Mouse (Mus musculus) kidney, postnatal 0 days (tissue): ENCODE data around the gene Hcar2. TPM values are rescaled to one million over a fixed set of nuclear protein-coding genes. Genes with fewer than 3 reads are reported as not detected.
A peak's percentile ranks its signal among the peaks of the same experiment; 100 is the strongest.

Source experiments
- ATAC-seq: fragments of 200-750 bp; cut with Nextera tagmentation; replicated peaks from 2 replicates; pipeline ENCODE4 v1.8.0; 2017; ENCODE audit warnings: low read depth, moderate number of reproducible peaks, moderate TSS enrichment, moderate library complexity; ENCODE audit not compliant: low FRiP score
- DNase-seq: peaks from one replicate; pipeline ENCODE4 v3.0.0-alpha.2; 2016; ENCODE audit warnings: low spot score
- H3K27ac ChIP-seq: fragments of 300-500 bp; sonication (generic); 2 replicates; pipeline ENCODE4 v1.5.1; 2014; ENCODE audit warnings: mild to moderate bottlenecking
- H3K27me3 ChIP-seq: fragments of 300-500 bp; sonication (generic); 2 replicates; pipeline ENCODE4 v1.6.1; 2014; ENCODE audit warnings: low read length, mixed read lengths; ENCODE audit not compliant: insufficient read depth
- H3K36me3 ChIP-seq: fragments of 300-500 bp; sonication (generic); 2 replicates; pipeline ENCODE4 v1.6.1; 2014; ENCODE audit warnings: low read length, mixed read lengths; ENCODE audit not compliant: insufficient read depth
- H3K4me1 ChIP-seq: fragments of 300-500 bp; sonication (generic); replicated peaks from 2 replicates; pipeline ENCODE4 v1.6.1; 2014; ENCODE audit warnings: antibody characterized with exemption, low read length, mixed read lengths; ENCODE audit not compliant: insufficient read depth
- H3K4me2 ChIP-seq: fragments of 300-500 bp; sonication (generic); 2 replicates; pipeline ENCODE4 v1.6.1; 2014; ENCODE audit warnings: mild to moderate bottlenecking, low read length, moderate library complexity, mixed read lengths
- H3K4me3 ChIP-seq: fragments of 300-500 bp; sonication (generic); replicated peaks from 2 replicates; pipeline ENCODE4 v1.5.1; 2014; ENCODE audit warnings: low read depth, low read length
- H3K9ac ChIP-seq: fragments of 300-500 bp; sonication (generic); 2 replicates; pipeline ENCODE4 v1.6.1; 2014; ENCODE audit warnings: low read depth, low read length
- H3K9me3 ChIP-seq: fragments of 300-500 bp; sonication (generic); replicated peaks from 2 replicates; pipeline ENCODE4 v1.6.1; 2016; ENCODE audit warnings: low read length, inconsistent platforms, mixed read lengths
- CTCF ChIP-seq: IDR thresholded peaks from 2 replicates; pipeline ENCODE4 v1.5.1; 2016; ENCODE audit warnings: antibody characterized with exemption, low read depth, mild to moderate bottlenecking, moderate library complexity
- WGBS: fragments of 180-500 bp; shearing (Covaris S2); extraction: QIAGEN DNeasy Blood & Tissue Kit; methylation state at CpG from one replicate; pipeline ENCODE4 v1.1.7; 2014; 5-methylcytosine and 5-hydroxymethylcytosine counted together
- polyA plus RNA-seq: library from polyadenylated mRNA; unstranded; fragments of >200 nt; fragmentation: Nextera tagmentation; extraction: Ambion mirVana; gene quantifications from 2 replicates; pipeline ENCODE4 v1.2.1, GENCODE M21; 2015

The Hcar2 gene
- 0.15 TPM in 1 of 2 replicates, not detected in the other for polyA plus RNA-seq

DNA sequence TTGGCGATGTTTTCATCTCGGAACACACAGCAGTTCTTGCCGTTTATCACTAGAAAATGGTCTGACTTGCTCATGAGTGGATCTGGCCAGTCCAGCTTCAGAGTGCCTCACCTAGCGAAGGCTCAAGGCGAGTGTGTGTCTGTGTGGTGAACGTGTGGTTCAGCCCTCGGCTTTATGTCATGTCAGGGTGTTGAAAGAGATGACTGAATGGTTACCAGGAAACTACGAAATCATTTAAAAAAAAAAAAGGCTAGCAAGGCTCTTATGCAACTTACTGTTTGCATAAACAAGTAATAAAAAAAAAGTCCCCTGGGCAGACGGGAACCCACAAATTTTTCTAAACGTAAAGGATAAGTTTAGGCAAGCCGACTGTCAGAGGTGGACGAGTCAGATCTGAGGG, at the start of gene Hcar2:
TSS of gene Hcar2 (minus strand) at position 135 of the 400 bp plus-strand sequence.
- no peak for DNase-seq
- H3K36me3 ChIP-seq: no peaks in the 10 kb centered on the region
- no peaks in the 10 kb centered on the region for H3K4me1 ChIP-seq
- no peak for ATAC-seq
- TF ChIP-seq CTCF: no peak
- H3K9me3 ChIP-seq: no peaks in the 10 kb centered on the region
- H3K27me3 ChIP-seq: no peaks in the 10 kb centered on the region
- no peak within 1 kb of the TSS for H3K27ac ChIP-seq
- no peak within 1 kb of the TSS for H3K4me3 ChIP-seq
- 75% methylated on average over 12 of the region's 12 CpGs for WGBS
- no peak within 1 kb of the TSS for H3K4me2 ChIP-seq
- H3K9ac ChIP-seq: no peak within 1 kb of the TSS

DNA sequence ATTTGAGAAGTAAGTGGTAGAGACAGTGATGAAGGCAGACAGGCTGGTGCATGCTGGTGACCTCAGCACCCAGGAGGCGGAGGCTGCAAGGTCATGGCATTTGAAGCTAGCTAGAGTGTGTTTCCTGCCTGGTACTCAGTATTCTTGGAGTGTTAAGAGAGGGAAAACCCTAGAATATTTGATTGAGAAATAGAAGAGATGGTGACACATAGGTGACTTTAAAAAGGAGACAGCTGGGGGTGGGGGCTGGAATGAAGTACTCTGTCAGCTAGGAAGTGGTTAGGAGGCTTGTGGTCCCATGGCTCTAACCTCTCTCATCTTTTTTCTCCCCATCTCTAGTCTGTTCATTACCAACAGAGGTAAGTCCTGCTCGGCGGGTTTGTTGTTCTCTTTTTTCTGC, 49.6 kb upstream of the Hcar2 start:
- Histone ChIP-seq H3K27ac (no peak overlapping the region), H3K36me3 (peaks cover 34% of the 10 kb centered on the region), H3K4me1 (no peaks in the 10 kb centered on the region), H3K4me2 (no peak overlapping the region), H3K27me3 (no peaks in the 10 kb centered on the region), H3K9ac (no peak overlapping the region), H3K4me3 (no peak overlapping the region), H3K9me3 (no peaks in the 10 kb centered on the region)
- ATAC-seq (no peak), DNase-seq (no peak)
- TF ChIP-seq CTCF: no peak
- 95% methylated on average over 3 of the region's 3 CpGs for WGBS

- 3% methylated on average over 10 of the region's 10 CpGs for WGBS
- peaks cover 10% of the 10 kb centered on the region; the same call in 1 of the 2 replicates for H3K36me3 ChIP-seq
- H3K4me3 ChIP-seq: peak overlapping the region; percentile 91
- H3K27ac ChIP-seq: peak overlapping the region; percentile 85
- peak overlapping the region; percentile 83 for H3K4me2 ChIP-seq
- H3K4me1 ChIP-seq: peaks cover 9% of the 10 kb centered on the region; the same call in 1 of the 2 replicates
- no peaks in the 10 kb centered on the region for H3K9me3 ChIP-seq
- no peak; the same call in 1 of the 2 replicates for ATAC-seq
- peak overlapping the region; percentile 97 for H3K9ac ChIP-seq
- TF ChIP-seq CTCF: no peak
- no peaks in the 10 kb centered on the region for H3K27me3 ChIP-seq
- no peak for DNase-seq
Measured at GRCm38 (mm10) chr5:123907631-123907977, 42.3 kb upstream of the Hcar2 start.

DNA sequence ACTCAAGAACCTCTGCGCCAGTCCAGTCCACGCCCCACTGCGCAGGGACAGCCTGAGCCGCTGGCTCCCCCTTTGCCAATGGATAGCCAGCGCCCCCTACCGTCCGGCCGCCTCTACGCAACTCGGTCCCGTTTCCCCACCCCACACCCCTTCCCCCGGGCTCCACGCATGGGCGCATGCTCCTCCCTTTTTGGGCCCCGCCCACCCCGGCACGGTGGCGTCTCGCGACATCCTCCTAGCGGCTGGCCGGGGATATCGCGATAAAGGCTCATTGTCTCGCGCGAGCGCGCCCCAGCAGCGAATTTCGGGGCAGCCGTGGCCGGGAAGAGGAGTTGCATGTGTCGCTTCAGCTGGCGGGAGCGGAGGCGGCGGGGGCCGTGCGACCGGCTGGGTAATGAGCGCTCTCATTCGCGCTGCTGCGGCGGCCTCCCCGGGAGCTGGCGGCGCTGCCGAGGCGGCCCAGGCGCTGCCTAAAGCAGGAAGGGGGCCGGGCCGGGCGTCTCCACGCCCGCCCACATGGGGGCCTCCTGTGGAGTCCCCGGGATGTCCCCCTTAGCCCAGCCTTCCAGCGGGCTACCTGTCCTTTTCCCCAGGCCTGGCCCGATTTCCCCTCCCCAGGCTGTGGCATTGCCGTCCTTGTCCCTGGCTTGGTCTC, 41.8 kb upstream of the Hcar2 start, which contains the start of gene Denr:
TSS of gene Denr (plus strand) at position 200 of the 655 bp plus-strand sequence.
- no peaks in the 10 kb centered on the region for H3K27me3 ChIP-seq
- peak; percentile 98 for TF ChIP-seq CTCF
- H3K4me3 ChIP-seq: peak within 1 kb of the TSS; percentile 91
- peak within 1 kb of the TSS; percentile 85 for H3K27ac ChIP-seq
- peak within 1 kb of the TSS; percentile 83 for H3K4me2 ChIP-seq
- ATAC-seq (peak; percentile 94), DNase-seq (peak; percentile 97)
- no peaks in the 10 kb centered on the region for H3K9me3 ChIP-seq
- peaks cover 10% of the 10 kb centered on the region; the same call in 1 of the 2 replicates for H3K36me3 ChIP-seq
- peak within 1 kb of the TSS; percentile 97 for H3K9ac ChIP-seq
- peaks cover 9% of the 10 kb centered on the region; the same call in 1 of the 2 replicates for H3K4me1 ChIP-seq
- under 1% methylated on average over 61 of the region's 61 CpGs for WGBS

DNA sequence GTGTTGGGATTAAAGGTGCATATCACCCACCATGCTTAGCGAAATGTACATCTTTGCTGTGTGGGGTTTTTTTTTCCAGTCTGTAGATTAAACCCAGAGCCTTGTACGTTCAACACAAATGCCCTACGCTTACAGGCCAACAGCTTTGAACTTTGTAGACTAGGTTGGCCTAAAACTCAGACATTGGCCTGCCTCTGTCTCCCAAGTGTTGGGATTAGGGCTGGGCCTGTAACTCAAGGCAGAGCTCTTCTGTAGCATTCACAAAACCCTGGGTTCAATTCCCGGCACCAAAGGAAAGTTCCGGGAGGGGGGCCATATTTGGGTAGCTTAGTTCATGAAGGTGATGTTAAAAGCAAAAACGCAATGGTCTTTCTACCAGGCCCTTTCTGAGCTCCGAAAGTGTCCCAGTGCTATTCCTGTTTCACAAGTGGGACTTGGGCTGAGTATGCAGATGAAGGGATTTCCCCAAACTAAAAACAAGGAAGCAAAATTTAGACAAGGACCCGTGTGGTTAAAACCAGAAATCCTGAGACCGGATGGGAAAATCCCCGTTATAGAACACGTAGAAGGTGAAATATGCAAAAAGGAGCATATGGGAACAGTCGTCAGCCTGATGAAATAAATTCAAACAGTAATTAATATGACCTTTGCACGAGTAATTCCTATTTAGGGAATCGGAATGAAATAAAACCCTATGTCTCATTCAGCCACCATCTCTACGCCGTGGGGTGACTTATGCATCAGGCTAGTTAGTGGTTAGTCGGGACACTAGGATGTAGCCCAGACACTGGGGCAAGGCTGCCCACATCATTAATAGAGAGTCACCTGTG, 41.1 kb upstream of the Hcar2 start:
- Histone ChIP-seq H3K4me2 (peak overlapping the region; percentile 21; the same call in 1 of the 2 replicates), H3K4me3 (no peak overlapping the region), H3K36me3 (peaks cover 10% of the 10 kb centered on the region; the same call in 1 of the 2 replicates), H3K27ac (no peak overlapping the region), H3K4me1 (peaks cover 9% of the 10 kb centered on the region; the same call in 1 of the 2 replicates), H3K9me3 (no peaks in the 10 kb centered on the region), H3K27me3 (no peaks in the 10 kb centered on the region), H3K9ac (no peak overlapping the region)
- ATAC-seq: no peak
- no peak for TF ChIP-seq CTCF
- no peak for DNase-seq
- 66% methylated on average over 17 of the region's 17 CpGs for WGBS

DNA sequence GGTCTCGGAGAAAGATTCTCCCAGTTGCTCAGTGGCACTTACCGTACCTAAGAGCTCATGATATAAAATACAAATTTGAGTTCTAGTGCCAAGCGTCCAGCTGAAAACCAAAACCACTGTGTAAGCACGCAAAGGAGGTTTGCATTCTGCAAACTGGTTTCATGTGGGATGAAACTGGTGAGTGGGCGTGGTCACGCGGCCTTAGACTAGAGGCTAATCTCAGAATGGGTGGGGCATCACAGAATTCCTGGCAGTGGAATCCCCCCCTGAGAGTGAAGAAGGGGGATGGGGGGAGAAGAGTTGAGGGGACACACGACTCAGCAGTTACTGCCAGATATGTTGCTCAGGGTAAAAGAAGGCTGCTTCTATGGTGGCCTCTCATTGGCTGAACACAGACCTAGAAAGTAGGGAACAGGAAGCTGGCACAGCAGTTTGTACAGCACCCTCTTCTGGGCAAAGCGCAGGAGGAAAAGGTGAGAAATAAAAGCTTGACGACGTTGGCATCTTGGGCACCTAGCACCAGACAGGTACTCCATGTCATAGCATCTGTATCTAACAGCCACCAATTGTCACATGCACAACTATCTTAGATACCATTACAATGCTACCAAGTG, 38.9 kb upstream of the Hcar2 start:
- Histone ChIP-seq H3K4me1 (peaks cover 9% of the 10 kb centered on the region; the same call in 1 of the 2 replicates), H3K27ac (no peak overlapping the region), H3K4me3 (no peak overlapping the region), H3K9me3 (no peaks in the 10 kb centered on the region), H3K27me3 (no peaks in the 10 kb centered on the region), H3K36me3 (no peaks in the 10 kb centered on the region), H3K4me2 (no peak overlapping the region), H3K9ac (no peak overlapping the region)
- WGBS: 74% methylated on average over 11 of the region's 11 CpGs
- ATAC-seq: no peak
- peak; percentile 30; the same call in 1 of the 2 replicates for TF ChIP-seq CTCF
- no peak for DNase-seq
